Mouse (Mus musculus) v-Abl transformed pro-B cells (cell line): Measurements from ENCODE around the gene Ccdc70.

Experiments used
- in situ Hi-C, 2 experiments: fragments of 400-800 bp; cut with MboI; formaldehyde crosslinking; loops; one replicate each; pipeline ENCODE4 v1.15.1; 2025; ENCODE audit not compliant: unreplicated experiment in 2 of 2

The Ccdc70 gene

DNA sequence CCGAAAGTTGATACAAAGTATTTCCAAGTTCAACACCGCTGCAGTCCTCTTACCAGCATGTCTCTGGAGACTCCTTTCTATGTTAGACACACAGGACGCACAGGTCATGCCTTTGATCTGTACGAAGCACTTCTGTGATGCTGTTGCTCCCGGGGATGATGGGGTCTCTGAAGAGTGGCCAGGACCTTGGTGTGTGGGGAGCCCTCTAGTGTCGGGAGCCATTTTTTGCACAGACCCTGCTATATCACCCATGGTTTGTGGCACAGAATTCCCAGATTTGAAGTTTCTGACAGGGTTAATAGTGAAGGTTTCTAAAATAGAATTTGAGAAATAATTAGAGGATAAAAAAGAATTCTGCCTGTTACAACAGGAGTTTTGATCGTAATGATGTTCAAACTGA is 52.7 kb downstream of the Ccdc70 start:
- in situ Hi-C loops = no loop called here
